Comparison of ENCODE assay signal across 9 mouse cellular contexts in the genomic region with DNA sequence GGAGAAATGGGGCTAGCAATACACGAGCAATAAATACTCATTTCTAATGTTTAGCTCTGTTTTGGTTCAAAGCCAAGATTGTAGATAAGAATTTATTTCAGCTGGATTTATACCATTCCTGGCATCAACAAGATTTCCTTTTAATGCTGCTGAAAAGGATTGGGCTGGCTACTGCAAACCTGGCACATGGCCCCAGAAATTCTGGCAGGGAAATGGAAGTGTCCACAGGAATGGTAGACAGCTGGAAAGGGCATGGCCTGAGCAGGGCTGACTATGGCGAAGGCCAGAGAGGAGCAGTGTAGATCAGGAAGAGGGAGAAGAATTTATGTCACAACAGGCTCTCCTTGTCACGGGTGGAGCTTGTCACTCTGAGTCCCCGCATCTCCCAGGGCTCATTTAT. TPM values are rescaled to one million over a fixed set of nuclear protein-coding genes. Genes with fewer than 3 reads are reported as not detected.
DNase-seq lines count a peak whose midpoint lies in the region.
"Had no signal": no experiment of that assay in that cellular context is flagged by ENCODE, and none has a peak within 500 bp of the region (broad histone marks: within the 10 kb centered on the region; RNA-seq: fewer than 3 reads in every experiment).

No protein-coding gene starts in this region.

- peak; percentile 43 to 47 for DNase-seq in layer of hippocampus, postnatal 10 days (ENCODE audit: low spot score in 2 of 2)
- DNase-seq in layer of hippocampus, adult 9-10 months (ENCODE audit: low spot score) = no peak
- peak; percentile 66 for DNase-seq in adrenal gland, postnatal 25 days
- DNase-seq in kidney, adult 18-20 months = peak; percentile 47
- DNase-seq in lung, postnatal 36 days = peak; percentile 69
- no peak for DNase-seq in urinary bladder, postnatal 10 days (ENCODE audit: low spot score)
- DNase-seq in cerebellum, postnatal 36 days = no peak
- DNase-seq in thymus, postnatal 25 days = no peak
- DNase-seq: cerebellum, adult 8-10 months had no signal

RNA-seq across cellular contexts. Expression of gene Cracr2a, which starts 14.5 kb away (rescaled TPM):
- total RNA-seq in layer of hippocampus, postnatal 10 days (2021) = 1 to 10 TPM; 1.5 to 2.2 TPM
- total RNA-seq in adrenal gland, postnatal 25 days (2021) = 2.9 and 3.6 TPM in 2 replicates

Comparison
In these comparisons a context has a peak if more than half of its experiments do, and no peak if none do; other contexts are left out.
1. DNase-seq: peak in layer of hippocampus, postnatal 10 days (2 of 2), adrenal gland, postnatal 25 days (single experiment), kidney, adult 18-20 months (single experiment) and lung, postnatal 36 days (single experiment); none in layer of hippocampus, adult 9-10 months (single experiment), urinary bladder, postnatal 10 days (single experiment), cerebellum, postnatal 36 days (0 of 2) and thymus, postnatal 25 days (single experiment).